Mouse (Mus musculus) stomach, embryonic 16.5 days (tissue): ENCODE measurements around the gene Enpp1. TPM values are rescaled to one million over a fixed set of nuclear protein-coding genes. Genes with fewer than 3 reads are reported as not detected.

ENCODE experiments used
- ATAC-seq: fragments of 200-750 bp; cut with Nextera tagmentation; 2 replicates; pipeline ENCODE4 v1.8.0; 2017; ENCODE audit warnings: moderate number of reproducible peaks, moderate TSS enrichment; ENCODE audit not compliant: insufficient read depth, low FRiP score
- H3K27ac ChIP-seq: fragments of 300-500 bp; sonication (generic); 2 replicates; pipeline ENCODE4 v1.5.1; 2014; ENCODE audit warnings: low read length
- H3K27me3 ChIP-seq: fragments of 300-500 bp; sonication (generic); 2 replicates; pipeline ENCODE4 v1.6.1; 2014; ENCODE audit warnings: low read length, control low read depth, mixed read lengths; ENCODE audit not compliant: control insufficient read depth, insufficient read depth
- H3K36me3 ChIP-seq: fragments of 300-500 bp; sonication (generic); 2 replicates; pipeline ENCODE4 v1.6.1; 2014; ENCODE audit warnings: low read length; ENCODE audit not compliant: control insufficient read depth, insufficient read depth
- H3K4me1 ChIP-seq: fragments of 300-500 bp; sonication (generic); 2 replicates; pipeline ENCODE4 v1.6.1; 2014; ENCODE audit warnings: low read length, control low read depth, mixed read lengths; ENCODE audit not compliant: control insufficient read depth, insufficient read depth
- H3K4me2 ChIP-seq: fragments of 300-500 bp; sonication (generic); 2 replicates; pipeline ENCODE4 v1.6.1; 2014; ENCODE audit warnings: low read depth, low read length, mixed read lengths
- H3K4me3 ChIP-seq: fragments of 300-500 bp; sonication (generic); replicated peaks from 2 replicates; pipeline ENCODE4 v1.5.1; 2014; ENCODE audit warnings: mild to moderate bottlenecking, low read length
- H3K9ac ChIP-seq: fragments of 300-500 bp; sonication (generic); 2 replicates; pipeline ENCODE4 v1.6.1; 2014; ENCODE audit warnings: low read length
- H3K9me3 ChIP-seq: fragments of 300-500 bp; sonication (generic); replicated peaks from 2 replicates; pipeline ENCODE4 v1.6.1; 2016; ENCODE audit warnings: low read length, control low read depth; ENCODE audit not compliant: control insufficient read depth
- WGBS: fragments of 180-500 bp; shearing (Covaris S2); extraction: QIAGEN DNeasy Blood & Tissue Kit; methylation state at CpG from one replicate; pipeline ENCODE4 v1.1.7; 2014; 5-methylcytosine and 5-hydroxymethylcytosine counted together
- polyA plus RNA-seq: library from polyadenylated mRNA; unstranded; fragments of >200 nt; fragmentation: Nextera tagmentation; extraction: Ambion mirVana; gene quantifications from 2 replicates; pipeline ENCODE4 v1.2.1, GENCODE M21; 2015

Enpp1 gene
- polyA plus RNA-seq, 1 experiment from 2014 or later: 7.1 TPM

DNA sequence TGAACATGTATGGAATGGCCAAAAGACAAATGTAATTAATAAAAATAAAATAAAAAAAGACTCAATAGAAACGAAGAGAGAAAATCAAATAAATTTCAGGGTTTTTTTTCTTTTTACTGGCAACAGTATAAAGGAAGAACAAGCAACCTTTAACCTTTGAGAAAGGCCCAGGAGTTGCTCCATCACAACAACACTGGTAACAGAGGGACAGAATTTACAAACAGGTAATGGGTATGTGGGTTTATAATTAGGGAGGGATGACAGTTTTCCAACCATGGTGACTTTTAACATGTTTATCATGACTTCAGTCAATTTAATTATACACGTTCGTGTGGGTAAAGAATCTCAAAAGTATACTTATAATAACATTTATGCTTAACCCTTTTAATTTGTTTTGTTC is 15.2 kb downstream of the Enpp1 start:
- Histone ChIP-seq H3K4me3 (no peak overlapping the region), H3K4me1 (no peaks in the 10 kb centered on the region), H3K9me3 (no peaks in the 10 kb centered on the region)

DNA sequence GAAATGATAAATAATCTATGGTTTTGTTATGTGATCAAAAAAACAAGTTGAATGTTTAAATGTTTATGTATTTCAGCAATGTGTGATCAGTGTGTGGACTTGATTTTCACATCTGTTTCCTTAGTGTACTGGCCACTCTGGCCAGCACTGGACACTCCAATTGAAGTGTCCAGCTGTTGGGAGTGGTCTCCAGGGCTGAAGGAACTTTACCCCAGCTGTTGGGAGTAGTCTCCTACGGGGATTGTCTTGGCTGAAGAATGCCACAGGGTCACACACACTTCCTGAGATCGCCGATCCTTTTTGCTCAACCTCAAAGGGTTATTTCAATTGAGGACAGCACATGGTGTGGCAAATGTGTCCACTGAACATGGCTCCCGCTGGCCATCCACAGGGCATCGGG is 16.2 kb downstream of the Enpp1 start:
- H3K4me1 ChIP-seq: no peaks in the 10 kb centered on the region
- ATAC-seq: no peak
- H3K4me3 ChIP-seq: no peak overlapping the region
- no peaks in the 10 kb centered on the region for H3K36me3 ChIP-seq
- no peak overlapping the region for H3K9ac ChIP-seq
- WGBS: 78% methylated on average over 5 of the region's 5 CpGs
- H3K9me3 ChIP-seq: no peaks in the 10 kb centered on the region
- no peak overlapping the region for H3K27ac ChIP-seq
- no peaks in the 10 kb centered on the region for H3K27me3 ChIP-seq
- H3K4me2 ChIP-seq: no peak overlapping the region

More for the DNA sequence above, 15.2 kb downstream of the Enpp1 start:
- ATAC-seq: no peak
- Histone ChIP-seq H3K27me3 (no peaks in the 10 kb centered on the region), H3K36me3 (no peaks in the 10 kb centered on the region), H3K4me2 (no peak overlapping the region), H3K9ac (no peak overlapping the region), H3K27ac (no peak overlapping the region)
- WGBS: 76% methylated on average over 3 of the region's 3 CpGs

DNA sequence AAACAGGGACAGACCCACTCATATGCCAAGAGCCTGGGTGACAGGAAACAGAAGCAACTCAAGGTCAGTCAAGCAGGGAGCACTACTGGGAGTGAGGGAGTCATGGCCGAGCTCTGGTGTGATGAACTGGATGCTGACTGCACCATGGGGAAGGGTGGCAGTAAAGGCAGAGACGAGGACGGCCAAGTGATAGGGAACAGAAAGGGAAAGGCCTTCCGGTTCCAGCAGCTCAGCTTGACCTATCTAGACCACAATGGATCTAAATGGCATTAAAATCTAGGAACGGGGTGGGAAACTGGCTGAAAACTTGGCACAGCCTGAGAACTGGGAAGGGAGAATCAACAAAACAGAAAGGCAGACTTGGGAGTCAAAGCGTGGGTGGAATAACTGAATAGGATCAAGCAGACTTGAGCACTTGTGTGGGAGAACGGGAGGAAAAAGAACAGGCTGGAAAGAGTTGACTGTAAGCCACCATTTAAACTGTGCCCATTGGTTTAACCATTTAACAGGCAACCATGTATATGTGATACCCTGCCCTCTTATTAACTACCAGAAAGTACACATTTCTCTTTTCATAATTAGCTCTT is 29.3 kb downstream of the Enpp1 start:
- no peak overlapping the region for H3K4me2 ChIP-seq
- ATAC-seq: no peak
- no peaks in the 10 kb centered on the region; the same call in 1 of the 2 replicates for H3K4me1 ChIP-seq
- no peaks in the 10 kb centered on the region for H3K27me3 ChIP-seq
- H3K9ac ChIP-seq: no peak overlapping the region
- 84% methylated on average over 7 of the region's 7 CpGs for WGBS
- no peak overlapping the region for H3K27ac ChIP-seq
- peaks cover 4% of the 10 kb centered on the region for H3K9me3 ChIP-seq
- H3K4me3 ChIP-seq: no peak overlapping the region
- H3K36me3 ChIP-seq: no peaks in the 10 kb centered on the region

DNA sequence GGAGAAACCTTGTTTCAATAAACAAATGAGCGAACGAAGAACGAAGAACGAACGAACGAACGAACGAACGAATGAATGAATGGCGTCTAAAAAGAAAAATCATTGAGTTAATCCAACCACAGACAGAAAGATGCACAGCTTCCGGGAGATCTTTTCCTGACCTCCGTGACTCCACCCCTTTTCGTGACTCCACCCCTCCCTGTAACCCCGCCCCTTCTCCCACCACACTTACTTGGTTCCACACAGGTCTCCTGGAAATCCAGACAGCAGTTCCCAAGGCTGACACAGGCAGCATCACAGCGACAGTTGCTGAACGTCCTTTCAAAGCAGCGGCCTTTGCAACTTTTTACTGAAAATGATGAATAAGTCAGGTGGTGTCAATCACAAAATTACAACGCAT is 34.3 kb downstream of the Enpp1 start:
- WGBS: 90% methylated on average over 18 of the region's 18 CpGs

DNA sequence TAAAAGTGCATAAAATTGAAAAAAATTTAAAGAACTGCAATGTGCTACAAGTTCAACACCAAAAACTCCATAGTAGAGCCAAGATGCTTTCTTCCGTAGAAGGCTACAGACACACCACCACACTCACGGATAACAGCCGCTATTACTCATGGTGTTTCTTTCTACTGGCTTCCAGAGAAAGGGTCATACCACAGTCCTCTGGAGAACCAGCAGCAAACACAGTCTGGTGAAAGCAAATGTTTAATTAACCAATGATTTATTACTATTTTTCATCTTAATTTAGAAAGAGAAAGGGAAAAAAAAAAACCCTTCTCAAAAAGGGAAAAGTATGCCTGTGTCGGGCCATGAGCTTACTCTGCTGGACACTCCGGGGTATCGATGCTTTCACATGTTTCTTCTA is 37.7 kb downstream of the Enpp1 start:
- H3K4me1 ChIP-seq: no peaks in the 10 kb centered on the region
- 66% methylated on average over 6 of the region's 6 CpGs for WGBS
- H3K9ac ChIP-seq: no peak overlapping the region
- no peak overlapping the region for H3K4me2 ChIP-seq
- ATAC-seq: no peak
- H3K36me3 ChIP-seq: no peaks in the 10 kb centered on the region
- H3K9me3 ChIP-seq: no peaks in the 10 kb centered on the region
- no peak overlapping the region for H3K4me3 ChIP-seq
- H3K27me3 ChIP-seq: no peaks in the 10 kb centered on the region
- H3K27ac ChIP-seq: no peak overlapping the region

More for the DNA sequence above, 34.3 kb downstream of the Enpp1 start:
- no peak overlapping the region for H3K4me2 ChIP-seq
- H3K4me1 ChIP-seq: no peaks in the 10 kb centered on the region; the same call in 1 of the 2 replicates
- no peaks in the 10 kb centered on the region for H3K9me3 ChIP-seq
- no peaks in the 10 kb centered on the region for H3K27me3 ChIP-seq
- no peak for ATAC-seq
- no peak overlapping the region for H3K9ac ChIP-seq
- H3K4me3 ChIP-seq: no peak overlapping the region
- no peak overlapping the region for H3K27ac ChIP-seq
- no peaks in the 10 kb centered on the region for H3K36me3 ChIP-seq

DNA sequence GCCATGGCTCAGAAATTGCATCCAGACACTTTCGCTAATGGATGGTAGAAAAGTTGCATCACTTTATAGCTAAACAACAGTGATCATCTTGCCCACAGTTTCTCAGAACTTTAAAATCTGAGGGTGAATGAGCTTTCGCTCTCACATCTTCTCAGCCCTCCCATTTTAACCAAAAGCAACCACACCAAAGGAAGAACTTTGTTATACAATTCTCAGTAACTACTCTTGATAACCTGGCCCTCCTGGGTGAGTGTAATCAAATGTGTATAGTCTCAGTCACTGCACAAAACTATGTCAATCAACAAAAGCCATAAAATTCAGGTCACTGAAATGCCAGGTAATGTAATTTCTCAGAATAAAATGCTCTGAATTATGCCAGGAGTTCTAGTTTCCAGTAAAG is 39.0 kb downstream of the Enpp1 start:
- H3K4me1 ChIP-seq: no peaks in the 10 kb centered on the region
- no peaks in the 10 kb centered on the region for H3K36me3 ChIP-seq
- no peak overlapping the region for H3K4me3 ChIP-seq
- ATAC-seq: no peak
- no peaks in the 10 kb centered on the region for H3K27me3 ChIP-seq
- 97% methylated on average over 2 of the region's 2 CpGs for WGBS
- H3K4me2 ChIP-seq: no peak overlapping the region
- H3K27ac ChIP-seq: no peak overlapping the region
- H3K9ac ChIP-seq: no peak overlapping the region
- H3K9me3 ChIP-seq: no peaks in the 10 kb centered on the region

DNA sequence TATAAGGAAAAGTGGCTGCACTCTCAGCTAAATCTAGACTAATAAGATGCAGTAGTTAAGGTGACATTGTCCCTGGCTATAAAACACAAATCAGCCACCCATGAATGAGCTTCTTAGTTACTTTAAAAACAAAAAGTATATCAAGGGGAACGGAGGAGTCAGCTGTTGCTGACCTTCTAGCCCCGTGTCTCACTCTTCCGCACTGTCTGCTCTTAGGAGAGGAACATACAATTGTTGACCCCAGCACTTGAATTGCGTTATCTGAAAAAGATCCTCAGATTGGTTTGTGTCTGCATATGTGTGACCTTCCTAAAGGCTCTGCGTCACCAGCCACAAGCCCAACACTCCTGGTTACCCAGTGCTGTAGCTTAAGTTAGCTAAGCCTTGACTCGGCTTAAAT is 41.4 kb downstream of the Enpp1 start:
- Histone ChIP-seq H3K27ac (no peak overlapping the region), H3K9me3 (no peaks in the 10 kb centered on the region), H3K36me3 (no peaks in the 10 kb centered on the region), H3K9ac (no peak overlapping the region), H3K4me2 (no peak overlapping the region), H3K27me3 (no peaks in the 10 kb centered on the region), H3K4me3 (no peak overlapping the region), H3K4me1 (no peaks in the 10 kb centered on the region)
- ATAC-seq: no peak
- 90% methylated on average over 6 of the region's 6 CpGs for WGBS

DNA sequence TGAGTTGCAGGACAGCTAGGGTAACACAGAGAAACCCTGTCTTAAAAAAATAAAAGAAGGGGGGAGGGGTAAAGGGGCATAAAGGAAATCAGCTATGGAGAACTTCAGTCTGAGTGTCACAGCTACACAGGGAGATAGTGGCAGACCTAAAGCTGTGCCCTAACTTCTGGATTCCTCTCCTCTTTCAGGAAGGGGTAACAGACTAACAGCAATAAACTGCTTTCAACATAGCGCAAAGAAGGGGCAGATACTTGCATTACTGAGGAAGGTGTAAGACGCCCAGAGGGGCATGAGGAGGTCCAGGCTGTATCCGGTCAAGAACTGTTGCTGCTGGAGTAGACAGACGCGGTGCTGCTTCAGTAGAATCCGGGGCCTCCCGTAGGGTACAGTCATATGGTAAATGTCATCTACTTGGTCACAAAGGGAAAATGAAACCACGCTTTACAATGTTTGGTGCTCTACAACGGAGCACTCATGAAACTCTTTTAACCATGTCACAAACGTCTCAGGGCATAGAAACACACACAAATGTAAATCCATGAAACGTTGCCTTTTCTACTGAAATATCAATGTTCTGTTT is 60.9 kb downstream of the Enpp1 start:
- Histone ChIP-seq H3K4me3 (no peak overlapping the region), H3K9ac (no peak overlapping the region), H3K4me2 (no peak overlapping the region), H3K27me3 (no peaks in the 10 kb centered on the region), H3K27ac (no peak overlapping the region), H3K9me3 (no peaks in the 10 kb centered on the region), H3K36me3 (no peaks in the 10 kb centered on the region), H3K4me1 (no peaks in the 10 kb centered on the region)
- ATAC-seq: no peak
- WGBS: 90% methylated on average over 11 of the region's 11 CpGs

DNA sequence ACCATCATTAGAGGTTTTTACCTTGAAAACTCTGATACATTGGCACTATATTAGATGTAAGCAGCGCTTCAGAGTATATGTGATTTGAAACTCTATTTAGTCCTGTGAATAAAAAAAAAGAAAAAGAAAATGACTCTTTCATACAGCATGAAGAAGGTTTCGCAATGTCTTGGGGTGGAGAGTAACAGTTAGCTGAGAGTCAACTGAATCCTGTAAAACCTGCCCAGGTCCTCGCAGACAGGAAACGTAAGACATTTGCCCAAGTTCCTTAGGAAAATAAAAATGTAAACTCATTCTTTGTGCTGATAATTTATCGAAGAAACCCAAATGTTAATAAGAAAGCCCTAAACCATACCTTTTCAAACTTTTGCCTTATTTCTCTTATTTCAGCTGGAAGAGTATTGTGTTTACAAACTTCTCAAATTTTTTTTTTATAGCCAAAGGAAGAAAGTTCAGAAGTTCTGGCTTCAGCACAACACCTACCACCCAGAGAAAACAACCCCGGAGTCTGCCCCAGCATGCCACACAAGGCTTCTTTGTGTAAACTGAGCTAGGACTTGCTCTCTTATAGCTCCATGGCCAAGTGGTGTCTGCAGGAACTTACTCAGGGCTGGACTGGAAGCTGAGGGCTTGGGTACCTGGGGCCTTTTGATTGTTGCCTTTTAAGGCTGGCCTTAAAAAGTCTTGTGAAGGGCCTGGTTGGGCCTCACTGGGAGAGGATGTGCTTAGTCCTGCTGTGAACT is 63.8 kb downstream of the Enpp1 start:
- no peak for ATAC-seq
- WGBS: 78% methylated on average over 6 of the region's 6 CpGs
- Histone ChIP-seq H3K36me3 (no peaks in the 10 kb centered on the region), H3K9ac (no peak overlapping the region), H3K9me3 (no peaks in the 10 kb centered on the region), H3K27me3 (no peaks in the 10 kb centered on the region), H3K4me1 (no peaks in the 10 kb centered on the region), H3K4me2 (no peak overlapping the region), H3K27ac (peak overlapping the region; percentile 59), H3K4me3 (no peak overlapping the region)
